Mouse (Mus musculus): Measurements from ENCODE around the gene Galp. TPM values are rescaled to one million over a fixed set of nuclear protein-coding genes. Genes with fewer than 3 reads are reported as not detected.
"Not testable (repeated sequence)": the region's sequence is repeated elsewhere in the genome, so short reads cannot be mapped to it uniquely, and the experiment has no call there.

The Galp gene
- polyA plus RNA-seq, 1 experiment from 2014 or later, result not detected

DNA sequence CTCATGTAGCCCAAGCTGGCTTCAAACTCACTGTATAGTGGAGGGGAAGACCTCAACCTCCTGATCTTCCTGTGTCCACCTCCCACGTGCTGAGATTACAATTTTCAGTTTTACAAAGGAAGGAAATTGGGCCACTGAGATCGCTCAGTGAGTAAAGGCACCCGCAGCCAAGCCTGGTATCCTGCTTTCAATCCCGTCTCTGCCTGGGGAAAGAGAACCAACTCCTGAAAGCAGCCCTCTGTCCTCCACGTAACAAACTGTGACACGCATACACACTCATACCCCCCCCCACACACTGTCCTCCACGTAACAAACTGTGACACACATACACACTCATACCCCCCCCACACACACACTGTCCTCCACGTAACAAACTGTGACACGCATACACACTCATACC is 26.5 kb upstream of the Galp start:
- peak overlapping the region; percentile 74 for H3K27ac ChIP-seq
- H3K36me3 ChIP-seq (ENCODE audit: inconsistent target), result 0 out of 2 replicates have a peak, but pooled peaks cover 1% of the 10 kb centered on the region
- peaks cover 27% of the 10 kb centered on the region for H3K79me2 ChIP-seq (ENCODE audit: inconsistent target)
- WGBS (ENCODE audit: missing documents), result 5% methylated on average over 5 of the region's 9 CpGs
- no peak overlapping the region for H3K4me3 ChIP-seq (ENCODE audit: inconsistent target)

DNA sequence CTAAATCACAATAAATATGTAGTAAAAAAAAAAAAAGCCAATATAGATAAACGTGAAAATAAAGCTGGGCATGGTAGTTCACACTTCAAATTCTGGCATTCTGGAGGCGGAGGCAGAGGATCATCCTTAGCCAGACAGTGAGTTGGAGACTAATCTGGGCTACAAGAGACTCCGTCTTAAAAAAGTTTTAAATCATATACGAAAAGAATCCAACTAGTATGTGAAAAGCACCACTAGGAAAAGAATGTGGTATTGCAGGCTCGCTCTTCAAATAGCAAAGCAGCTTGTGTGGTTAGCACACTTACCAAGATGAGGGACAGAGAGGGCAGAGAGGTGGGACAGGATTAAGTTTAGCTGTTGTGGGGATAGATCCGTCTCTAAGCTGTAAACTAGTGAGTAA is 26.0 kb upstream of the Galp start:
- H3K79me2 ChIP-seq (ENCODE audit: inconsistent target), result peaks cover 32% of the 10 kb centered on the region
- 43% methylated on average over 6 of the region's 6 CpGs for WGBS (ENCODE audit: missing documents)
- H3K36me3 ChIP-seq (ENCODE audit: inconsistent target), result 0 out of 2 replicates have a peak, but pooled peaks cover 6% of the 10 kb centered on the region
- peak overlapping the region; percentile 86 for H3K4me3 ChIP-seq (ENCODE audit: inconsistent target)
- H3K27ac ChIP-seq, result peak overlapping the region; percentile 74

DNA sequence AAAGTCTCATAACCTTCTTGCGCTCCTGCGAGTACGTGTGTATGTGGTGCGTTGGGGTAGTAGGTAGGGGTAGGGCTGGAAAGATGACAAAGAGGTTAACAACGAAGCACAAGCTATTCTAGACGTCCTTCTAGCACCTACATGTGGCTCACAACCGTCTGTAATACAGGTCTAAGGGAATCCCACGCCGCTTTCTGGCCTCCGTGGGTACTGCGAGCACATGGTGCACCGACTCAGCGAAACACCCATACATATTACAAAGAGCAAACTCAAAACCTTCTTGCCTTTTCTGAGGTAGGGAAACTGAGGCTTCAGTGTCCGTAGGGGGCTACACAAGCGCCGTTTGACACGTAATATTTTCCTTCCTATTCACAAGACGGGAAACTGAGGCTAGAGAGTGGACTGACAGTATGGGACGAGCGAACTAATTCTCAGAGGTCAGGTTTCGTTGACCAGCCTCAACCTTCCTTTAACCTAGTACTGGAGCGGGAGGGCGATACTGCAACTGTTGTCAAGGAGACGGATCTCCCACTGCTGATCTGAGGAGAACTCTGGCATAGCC is 25.4 kb upstream of the Galp start:
- Histone ChIP-seq H3K79me2 (ENCODE audit: inconsistent target) (peaks cover 32% of the 10 kb centered on the region), H3K36me3 (ENCODE audit: inconsistent target) (0 out of 2 replicates have a peak, but pooled peaks cover 8% of the 10 kb centered on the region), H3K27ac (peak overlapping the region; percentile 74), H3K4me3 (ENCODE audit: inconsistent target) (peak overlapping the region; percentile 86)
- WGBS (ENCODE audit: missing documents), result under 1% methylated on average over 24 of the region's 24 CpGs

DNA sequence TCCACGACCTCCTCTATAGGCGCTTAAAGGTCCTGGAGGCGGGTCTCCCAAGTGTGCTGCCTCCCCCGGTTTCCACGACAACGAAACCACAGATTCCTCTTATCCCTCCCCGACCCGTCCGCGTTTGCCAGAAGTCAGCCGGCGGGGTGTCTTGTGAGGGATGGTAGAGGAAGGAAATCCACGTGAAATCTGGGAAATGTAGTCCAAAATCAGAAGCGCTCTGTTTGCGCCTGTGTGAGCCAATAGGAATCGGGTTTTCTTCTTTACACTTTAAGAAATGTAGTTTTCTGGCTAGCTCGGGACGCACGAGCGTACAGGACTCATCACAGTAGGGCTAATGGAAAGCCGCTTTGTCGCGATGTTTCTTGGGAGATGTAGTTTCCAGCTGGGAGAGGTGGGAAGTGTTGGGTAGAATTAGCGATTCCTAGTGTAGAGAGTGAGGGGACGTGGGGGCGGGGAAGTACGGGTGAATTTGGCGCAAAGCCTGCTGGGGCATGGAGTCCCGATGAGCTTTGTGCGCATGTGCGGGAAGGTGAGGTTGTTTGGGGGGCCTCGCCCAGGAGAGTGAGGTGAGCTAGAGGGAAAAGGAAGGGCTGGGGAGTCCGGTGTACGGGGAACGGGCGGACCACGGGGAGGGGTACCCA is 24.8 kb upstream of the Galp start, which contains the start of gene Zfp444:
Gene Zfp444 (plus strand): TSS at position 221 of the 644 bp plus-strand sequence.
- under 1% methylated on average over 34 of the region's 37 CpGs for WGBS (ENCODE audit: missing documents)
- H3K4me3 ChIP-seq (ENCODE audit: inconsistent target), result peak within 1 kb of the TSS; percentile 86
- 0 out of 2 replicates have a peak, but pooled peaks cover 8% of the 10 kb centered on the region for H3K36me3 ChIP-seq (ENCODE audit: inconsistent target)
- H3K27ac ChIP-seq, result peak within 1 kb of the TSS; percentile 74
- H3K79me2 ChIP-seq (ENCODE audit: inconsistent target), result peaks cover 32% of the 10 kb centered on the region

DNA sequence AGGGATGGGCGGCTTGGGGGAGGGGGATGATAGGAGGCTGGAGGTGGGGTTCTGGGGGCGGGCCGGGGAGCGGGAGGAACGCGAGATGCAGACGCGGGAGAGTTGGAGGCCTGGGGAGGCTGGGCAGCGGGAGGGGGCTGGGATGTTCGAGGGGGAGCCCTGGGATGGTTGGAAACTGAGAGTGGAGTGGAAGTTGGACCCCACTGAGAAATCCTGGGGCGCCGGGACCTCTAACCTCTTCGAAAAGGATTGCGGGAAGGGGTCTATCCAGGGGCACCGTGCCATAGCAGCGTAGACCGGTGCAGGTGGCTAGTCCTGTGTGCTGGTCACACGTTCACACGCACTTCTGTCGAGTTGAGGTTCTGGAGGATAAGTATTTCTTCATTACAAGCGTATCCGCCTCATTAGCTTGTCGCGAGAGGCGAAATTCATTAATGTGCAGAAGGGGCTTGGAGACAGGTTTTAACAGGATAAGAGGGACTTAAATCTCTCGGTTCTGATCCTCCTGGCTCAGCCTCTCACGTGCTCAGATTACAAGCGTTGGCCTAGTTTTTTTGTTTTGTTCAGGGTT is 24.1 kb upstream of the Galp start:
- H3K27ac ChIP-seq, result peak overlapping the region; percentile 74
- 0 out of 2 replicates have a peak, but pooled peaks cover 8% of the 10 kb centered on the region for H3K36me3 ChIP-seq (ENCODE audit: inconsistent target)
- H3K79me2 ChIP-seq (ENCODE audit: inconsistent target), result peaks cover 32% of the 10 kb centered on the region
- peak overlapping the region; percentile 86 for H3K4me3 ChIP-seq (ENCODE audit: inconsistent target)
- 5% methylated on average over 27 of the region's 28 CpGs for WGBS (ENCODE audit: missing documents)

DNA sequence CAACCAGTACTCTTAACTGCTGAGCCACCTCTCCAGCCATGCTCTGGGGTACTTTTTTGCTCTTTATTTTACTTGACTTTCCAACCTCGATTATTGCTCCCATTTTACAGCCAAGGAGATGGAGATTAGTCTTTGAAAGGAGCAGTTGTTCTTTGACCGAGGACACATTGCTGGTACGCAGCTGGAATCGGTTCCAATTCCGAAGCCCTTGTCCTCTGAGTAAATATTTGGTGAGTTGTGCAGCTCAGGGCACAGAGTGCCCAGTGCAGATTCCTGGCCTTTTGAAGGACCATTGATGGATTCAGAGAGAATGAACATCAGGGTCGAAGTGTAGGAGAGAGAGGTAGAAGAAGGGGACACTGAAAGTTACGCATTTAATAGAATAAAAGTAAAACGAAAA is 23.0 kb upstream of the Galp start:
- Histone ChIP-seq H3K4me3 (ENCODE audit: inconsistent target) (no peak overlapping the region), H3K79me2 (ENCODE audit: inconsistent target) (peaks cover 32% of the 10 kb centered on the region), H3K36me3 (ENCODE audit: inconsistent target) (0 out of 2 replicates have a peak, but pooled peaks cover 8% of the 10 kb centered on the region), H3K27ac (no peak overlapping the region)
- whole genome bisulfite sequencing (ENCODE audit: missing documents), result 88% methylated on average over 8 of the region's 8 CpGs

DNA sequence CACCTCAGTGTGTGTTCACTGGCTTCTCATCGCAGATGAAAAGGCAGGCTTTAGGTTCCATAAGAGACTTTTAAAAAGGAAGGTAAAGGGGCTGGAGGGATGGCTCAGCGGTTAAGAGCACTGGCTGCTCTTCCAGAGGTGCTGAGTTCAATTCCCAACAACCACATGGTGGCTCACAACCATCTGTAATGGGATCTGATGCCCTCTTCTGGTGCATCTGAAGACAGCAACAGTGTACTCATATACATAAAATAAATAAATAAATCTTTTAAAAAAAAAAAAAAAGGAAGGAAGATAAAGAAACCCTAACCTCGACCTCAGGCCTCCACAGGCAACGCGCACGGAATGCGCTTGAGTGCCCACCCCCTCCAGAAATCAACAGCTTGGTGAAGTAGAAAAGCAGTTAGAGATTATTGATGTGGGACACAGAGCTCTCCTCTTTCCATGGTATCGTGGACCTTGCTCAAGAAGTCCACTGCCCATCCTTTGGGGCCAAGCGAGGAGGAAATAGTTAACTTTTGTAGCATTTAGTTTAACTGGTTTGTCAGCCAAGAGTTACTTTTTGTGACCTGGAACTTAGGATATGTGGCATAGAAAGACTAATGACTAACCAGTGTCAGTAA is 22.4 kb upstream of the Galp start:
- not testable (repeated sequence) for H3K36me3 ChIP-seq (ENCODE audit: inconsistent target); H3K4me3 ChIP-seq (ENCODE audit: inconsistent target); H3K27ac ChIP-seq
- H3K79me2 ChIP-seq (ENCODE audit: inconsistent target), result peaks cover 32% of the 10 kb centered on the region
- 38% methylated on average over 9 of the region's 9 CpGs for WGBS (ENCODE audit: missing documents)

DNA sequence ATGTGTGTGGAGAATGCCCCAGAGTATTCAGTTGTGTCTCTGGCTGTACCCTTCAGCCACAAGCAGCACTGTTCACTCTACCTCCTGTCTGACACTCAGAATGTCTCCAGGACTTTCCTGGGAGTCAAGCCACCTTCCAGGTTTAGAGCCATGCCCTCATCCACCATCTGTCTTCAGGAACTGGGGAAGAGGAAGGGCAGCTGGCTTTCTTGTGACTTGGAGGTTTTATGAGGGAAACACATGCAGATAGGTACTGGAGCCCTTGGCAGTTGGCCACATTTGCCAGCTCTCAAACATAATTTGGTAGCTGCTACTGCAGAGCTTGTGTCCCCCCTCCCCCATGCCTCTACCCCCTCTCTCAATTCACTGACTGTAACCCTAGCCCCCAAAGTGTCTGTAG is 17.9 kb upstream of the Galp start:
- H3K4me3 ChIP-seq (ENCODE audit: inconsistent target), result no peak overlapping the region
- peaks cover 17% of the 10 kb centered on the region for H3K79me2 ChIP-seq (ENCODE audit: inconsistent target)
- no peak overlapping the region for H3K27ac ChIP-seq
- 0 out of 2 replicates have a peak, but pooled peaks cover 8% of the 10 kb centered on the region for H3K36me3 ChIP-seq (ENCODE audit: inconsistent target)

DNA sequence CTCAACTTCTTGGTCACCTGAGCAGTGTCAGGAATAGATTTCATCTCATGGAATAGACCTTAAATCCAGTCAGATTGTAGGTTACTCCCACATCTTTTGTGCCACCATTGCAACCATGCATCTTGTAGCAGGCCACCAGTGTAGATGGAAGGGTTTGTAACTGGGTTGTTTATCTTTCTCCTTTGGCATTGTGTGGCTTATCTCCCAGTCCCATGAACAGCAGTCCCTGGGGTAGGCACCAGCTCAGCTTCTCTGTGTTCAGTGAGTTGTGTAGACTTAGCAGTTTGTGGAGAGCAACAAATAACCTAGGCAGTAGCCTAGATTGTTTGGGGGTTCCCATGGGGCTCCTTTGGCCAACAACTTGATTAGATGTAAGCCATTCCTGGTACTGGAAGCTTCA is 14.0 kb upstream of the Galp start:
- Histone ChIP-seq H3K79me2 (ENCODE audit: inconsistent target) (no peaks in the 10 kb centered on the region), H3K4me3 (ENCODE audit: inconsistent target) (no peak overlapping the region), H3K36me3 (ENCODE audit: inconsistent target) (peaks cover 8% of the 10 kb centered on the region; the same call in 1 of the 2 replicates), H3K27ac (no peak overlapping the region)

DNA sequence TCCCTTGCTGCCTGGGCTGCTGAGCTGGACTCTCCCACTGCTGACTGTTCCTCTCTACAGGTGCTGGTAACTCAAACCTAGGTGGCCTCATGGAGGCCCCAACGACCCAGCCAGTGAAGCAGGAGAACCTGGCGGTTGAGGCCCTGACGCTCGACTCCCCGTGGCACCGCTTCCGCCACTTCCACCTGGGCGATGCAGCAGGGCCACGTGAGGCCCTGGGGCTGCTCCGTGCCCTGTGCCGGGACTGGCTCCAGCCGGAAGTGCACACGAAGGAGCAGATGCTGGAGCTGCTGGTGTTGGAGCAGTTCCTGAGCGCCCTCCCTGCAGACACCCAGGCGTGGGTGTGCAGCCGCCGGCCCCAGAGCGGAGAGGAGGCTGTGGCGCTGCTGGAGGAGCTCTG is 13.1 kb upstream of the Galp start:
- peaks cover 17% of the 10 kb centered on the region; the same call in 1 of the 2 replicates for H3K36me3 ChIP-seq (ENCODE audit: inconsistent target)
- H3K4me3 ChIP-seq (ENCODE audit: inconsistent target), result no peak overlapping the region
- 93% methylated on average over 13 of the region's 19 CpGs for WGBS (ENCODE audit: missing documents)
- H3K27ac ChIP-seq, result no peak overlapping the region
- H3K79me2 ChIP-seq (ENCODE audit: inconsistent target), result no peaks in the 10 kb centered on the region

DNA sequence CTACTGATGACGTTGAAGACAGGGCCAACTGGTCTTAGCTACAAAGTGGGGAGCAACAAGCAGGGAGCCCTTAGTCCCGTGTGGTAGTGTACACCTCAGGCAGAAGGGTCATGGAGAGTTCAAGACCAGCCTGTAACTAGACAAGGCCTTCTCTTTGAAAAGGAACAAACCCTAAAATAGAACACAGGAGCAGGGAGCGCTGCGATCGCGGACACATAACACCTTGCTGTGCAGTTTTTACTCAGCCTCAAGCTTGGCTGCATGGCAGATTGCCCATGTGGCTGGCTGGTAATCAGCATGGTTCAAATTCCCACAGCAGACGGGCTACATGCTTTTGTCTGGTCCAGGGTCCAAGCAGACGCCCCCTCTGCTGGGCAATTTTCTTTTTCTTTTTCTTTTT is 12.4 kb upstream of the Galp start:
- Histone ChIP-seq H3K4me3 (ENCODE audit: inconsistent target) (no peak overlapping the region), H3K79me2 (ENCODE audit: inconsistent target) (no peaks in the 10 kb centered on the region), H3K27ac (no peak overlapping the region), H3K36me3 (ENCODE audit: inconsistent target) (peaks cover 21% of the 10 kb centered on the region; the same call in 1 of the 2 replicates)
- WGBS (ENCODE audit: missing documents), result 94% methylated on average over 8 of the region's 8 CpGs

DNA sequence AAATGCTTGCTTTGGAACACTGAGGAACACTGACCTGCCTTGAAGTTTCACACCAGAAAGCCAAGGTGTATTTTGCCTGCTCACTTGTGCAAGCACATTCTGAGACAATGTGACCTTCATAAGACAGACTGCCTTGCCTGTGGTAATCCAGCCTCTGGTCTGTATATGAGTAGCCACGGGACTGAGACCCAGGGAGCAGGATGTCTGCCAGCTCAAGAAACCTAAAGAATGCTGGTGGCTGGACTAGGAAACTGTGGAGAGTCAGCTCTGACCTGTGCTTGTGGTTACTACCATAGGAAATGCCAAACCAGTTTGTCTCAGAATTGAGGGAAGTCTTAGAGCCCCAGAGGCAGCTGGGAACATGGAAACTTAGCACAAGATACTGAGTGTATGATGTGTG is 11.5 kb upstream of the Galp start:
- Histone ChIP-seq H3K36me3 (ENCODE audit: inconsistent target) (peaks cover 24% of the 10 kb centered on the region; the same call in 1 of the 2 replicates), H3K79me2 (ENCODE audit: inconsistent target) (no peaks in the 10 kb centered on the region), H3K4me3 (ENCODE audit: inconsistent target) (no peak overlapping the region), H3K27ac (no peak overlapping the region)
- 50% methylated on average over 1 of the region's 1 CpGs for WGBS (ENCODE audit: missing documents)

DNA sequence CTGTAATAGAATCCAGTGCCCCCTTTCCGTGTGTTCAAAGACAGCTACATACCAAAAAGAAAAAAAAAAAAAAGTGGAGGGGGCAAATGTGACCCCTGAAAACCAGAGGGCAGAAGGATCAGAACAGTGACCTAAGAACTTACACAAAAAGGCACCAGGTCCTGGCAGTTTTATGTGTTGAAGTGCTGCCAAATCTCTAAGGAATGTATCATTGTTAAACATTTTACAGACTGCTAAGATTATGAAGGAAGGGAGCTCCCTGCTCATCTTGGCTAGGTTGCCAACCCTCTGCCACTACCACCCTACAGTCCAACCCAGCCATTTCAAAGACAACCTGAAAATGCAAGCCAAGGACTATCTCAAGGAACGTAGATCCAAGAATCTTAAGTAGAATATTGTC is 10.7 kb upstream of the Galp start:
- Histone ChIP-seq H3K36me3 (ENCODE audit: inconsistent target) (peaks cover 24% of the 10 kb centered on the region; the same call in 1 of the 2 replicates), H3K79me2 (ENCODE audit: inconsistent target) (no peaks in the 10 kb centered on the region), H3K4me3 (ENCODE audit: inconsistent target) (no peak overlapping the region), H3K27ac (no peak overlapping the region)
- 96% methylated on average over 2 of the region's 2 CpGs for WGBS (ENCODE audit: missing documents)

DNA sequence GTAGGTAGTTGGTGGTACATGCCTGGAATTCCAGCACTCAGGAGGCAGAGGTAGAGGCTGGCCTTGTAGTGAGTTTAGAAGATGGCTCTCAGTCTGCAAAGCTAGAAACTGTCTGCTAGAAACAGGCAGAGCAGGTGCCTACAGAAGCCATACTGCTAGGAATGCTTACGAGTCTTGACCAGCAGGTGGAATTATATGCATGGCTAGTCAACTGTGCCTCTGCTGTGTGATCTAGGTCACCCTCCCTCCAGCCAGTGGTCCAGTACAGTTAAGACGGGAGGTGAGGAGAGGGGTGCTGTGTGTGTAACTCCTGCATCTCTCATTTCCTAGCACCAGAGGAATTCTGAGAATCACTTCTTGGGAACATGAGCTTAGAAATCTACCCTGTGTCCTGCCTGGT is 10.1 kb upstream of the Galp start:
- Histone ChIP-seq H3K4me3 (ENCODE audit: inconsistent target) (no peak overlapping the region), H3K27ac (no peak overlapping the region), H3K36me3 (ENCODE audit: inconsistent target) (peaks cover 24% of the 10 kb centered on the region; the same call in 1 of the 2 replicates), H3K79me2 (ENCODE audit: inconsistent target) (no peaks in the 10 kb centered on the region)
- whole genome bisulfite sequencing (ENCODE audit: missing documents), result 93% methylated on average over 2 of the region's 2 CpGs

DNA sequence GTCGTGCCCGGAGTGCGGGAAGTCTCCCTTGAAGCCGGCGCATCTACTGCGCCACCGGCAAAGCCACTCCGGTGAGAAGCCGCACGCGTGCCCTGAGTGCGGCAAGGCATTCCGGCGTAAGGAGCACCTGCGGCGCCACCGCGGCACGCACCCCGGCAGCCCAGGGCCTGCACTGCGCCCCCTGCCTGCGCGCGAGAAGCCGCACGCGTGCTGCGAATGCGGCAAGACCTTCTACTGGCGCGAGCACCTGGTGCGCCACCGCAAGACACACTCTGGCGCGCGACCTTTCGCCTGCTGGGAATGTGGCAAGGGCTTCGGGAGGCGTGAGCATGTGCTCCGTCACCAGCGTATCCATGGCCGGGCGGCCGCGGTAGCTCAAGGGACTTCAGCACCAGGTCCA is 7.3 kb upstream of the Galp start:
- WGBS (ENCODE audit: missing documents), result 91% methylated on average over 41 of the region's 45 CpGs
- Histone ChIP-seq H3K36me3 (ENCODE audit: inconsistent target) (peaks cover 24% of the 10 kb centered on the region; the same call in 1 of the 2 replicates), H3K4me3 (ENCODE audit: inconsistent target) (no peak overlapping the region), H3K79me2 (ENCODE audit: inconsistent target) (no peaks in the 10 kb centered on the region), H3K27ac (no peak overlapping the region)

Data from macrophage (primary cell).